Comparison of ENCODE assay signal across 27 mouse cellular contexts in genomic region chr6:53576841-53577240, GRCm38 (mm10).
DNase-seq lines count a peak whose midpoint lies in the region; ATAC-seq and TF ChIP-seq lines count a peak whose summit lies in the region.
"Had no signal": no experiment of that assay in that cellular context is flagged by ENCODE, and none has a peak within 500 bp of the region (broad histone marks: within the 10 kb centered on the region; RNA-seq: fewer than 3 reads in every experiment).

No protein-coding gene starts in this region.

- no peaks in the 10 kb centered on the region for H3K9me3 ChIP-seq in midbrain, embryonic 11.5 days (ENCODE audit: control insufficient read depth, low read length)
- no peaks in the 10 kb centered on the region for H3K9me3 ChIP-seq in midbrain, embryonic 10.5 days (replicated peaks)
- H3K9me3 ChIP-seq in limb, embryonic 10.5 days (replicated peaks) = no peaks in the 10 kb centered on the region
- no peaks in the 10 kb centered on the region for H3K9me3 ChIP-seq in stomach, postnatal 0 days (ENCODE audit: control insufficient read depth, low read length)
- H3K9me3 ChIP-seq: embryonic facial prominence, embryonic 12.5 days; embryonic facial prominence, embryonic 15.5 days; forebrain, embryonic 13.5 days had no signal

- TF ChIP-seq EP300 in stomach, postnatal 0 days (optimal IDR thresholded peaks at IDR 0.05) = no peak

- no peak overlapping the region for H3K4me3 ChIP-seq in gastrocnemius, adult 2 months
- no peak overlapping the region for H3K4me3 ChIP-seq in midbrain, embryonic 11.5 days (ENCODE audit: low read depth, low read length)
- no peak overlapping the region for H3K4me3 ChIP-seq in midbrain, embryonic 10.5 days
- no peak overlapping the region for H3K4me3 ChIP-seq in limb, embryonic 10.5 days
- no peak overlapping the region for H3K4me3 ChIP-seq in stomach, postnatal 0 days (ENCODE audit: low read depth, low read length)
- H3K4me3 ChIP-seq: embryonic facial prominence, embryonic 12.5 days; embryonic facial prominence, embryonic 15.5 days; forebrain, embryonic 13.5 days had no signal

- no peak for ATAC-seq in midbrain, embryonic 11.5 days (ENCODE audit: low FRiP score)
- no peak for ATAC-seq in stomach, postnatal 0 days (ENCODE audit: low FRiP score, low TSS enrichment)
- ATAC-seq: forebrain, embryonic 13.5 days; forebrain, embryonic 16.5 days; hindbrain, postnatal 0 days; inflammation-experienced regulatory T-cells, adult 6 months; Patski had no signal

- peak overlapping the region; percentile 43 for H3K27ac ChIP-seq in gastrocnemius, adult 2 months
- H3K27ac ChIP-seq in midbrain, embryonic 11.5 days (ENCODE audit: low read depth, low read length) = no peak overlapping the region
- no peak overlapping the region for H3K27ac ChIP-seq in midbrain, embryonic 10.5 days (replicated peaks)
- 0 out of 2 replicates have a peak overlapping the region, but pooled peaks have one; percentile 12 for H3K27ac ChIP-seq in limb, embryonic 10.5 days
- no peak overlapping the region for H3K27ac ChIP-seq in stomach, postnatal 0 days (replicated peaks)
- H3K27ac ChIP-seq: embryonic facial prominence, embryonic 12.5 days; embryonic facial prominence, embryonic 15.5 days; forebrain, embryonic 13.5 days; hindbrain, embryonic 14.5 days; hindbrain, postnatal 0 days had no signal

- no peaks in the 10 kb centered on the region for H3K36me3 ChIP-seq in midbrain, embryonic 11.5 days (ENCODE audit: control insufficient read depth, insufficient read depth, low read length)
- H3K36me3 ChIP-seq in midbrain, embryonic 10.5 days = no peaks in the 10 kb centered on the region
- H3K36me3 ChIP-seq in limb, embryonic 10.5 days = no peaks in the 10 kb centered on the region
- no peaks in the 10 kb centered on the region for H3K36me3 ChIP-seq in stomach, postnatal 0 days (ENCODE audit: control insufficient read depth, insufficient read depth, low read length)
- H3K36me3 ChIP-seq: embryonic facial prominence, embryonic 12.5 days; embryonic facial prominence, embryonic 15.5 days; G1E had no signal

- no peak overlapping the region for H3K9ac ChIP-seq in midbrain, embryonic 11.5 days (ENCODE audit: low read length)
- no peak overlapping the region for H3K9ac ChIP-seq in stomach, postnatal 0 days (ENCODE audit: low read length)
- H3K9ac ChIP-seq: embryonic facial prominence, embryonic 12.5 days; embryonic facial prominence, embryonic 15.5 days; forebrain, embryonic 13.5 days; hindbrain, embryonic 14.5 days had no signal

- H3K27me3 ChIP-seq in midbrain, embryonic 11.5 days (ENCODE audit: control insufficient read depth, insufficient read depth, low read length) = no peaks in the 10 kb centered on the region
- peaks cover 10% of the 10 kb centered on the region for H3K27me3 ChIP-seq in midbrain, embryonic 10.5 days (ENCODE audit: low read depth, poor library complexity, severe bottlenecking)
- H3K27me3 ChIP-seq in limb, embryonic 10.5 days (ENCODE audit: low read depth, poor library complexity, severe bottlenecking) = peaks cover 10% of the 10 kb centered on the region
- H3K27me3 ChIP-seq in stomach, postnatal 0 days (ENCODE audit: control insufficient read depth, insufficient read depth, low read length) = no peaks in the 10 kb centered on the region
- H3K27me3 ChIP-seq: CH12.LX; embryonic facial prominence, embryonic 12.5 days; forebrain, embryonic 13.5 days; Patski had no signal

- no peak for DNase-seq in gastrocnemius, adult 2 months
- DNase-seq in gastrocnemius, postnatal 25 days = no peak
- peak; percentile 51 for DNase-seq in midbrain, embryonic 11.5 days (ENCODE audit: low spot score, missing footprints)
- no peak for DNase-seq in midbrain, embryonic 10.5 days (ENCODE audit: low spot score)
- no peak for DNase-seq in limb, embryonic 10.5 days (ENCODE audit: low spot score)
- DNase-seq in stomach, postnatal 0 days (ENCODE audit: low spot score) = no peak
- DNase-seq in spleen, adult 12 weeks (ENCODE audit: low spot score) = no peak
- DNase-seq: adrenal gland, postnatal 10 days; adrenal gland, postnatal 36 days; B cell, adult 2 months; cerebellum, adult 18-20 months; cerebellum, adult 9-10 months; cerebellum, postnatal 14 days; gastrocnemius, postnatal 14 days; heart, postnatal 14 days; heart, postnatal 4 days had no signal

- intact Hi-C loops in gastrocnemius, adult 2 months (cut with DNase I) = no loop called here

- peaks cover 16% of the 10 kb centered on the region for H3K4me1 ChIP-seq in midbrain, embryonic 11.5 days (ENCODE audit: control insufficient read depth, insufficient read depth, low read length)
- H3K4me1 ChIP-seq in midbrain, embryonic 10.5 days = peaks cover 39% of the 10 kb centered on the region
- peaks cover 69% of the 10 kb centered on the region for H3K4me1 ChIP-seq in limb, embryonic 10.5 days
- H3K4me1 ChIP-seq in stomach, postnatal 0 days (replicated peaks; ENCODE audit: control insufficient read depth, insufficient read depth) = no peaks in the 10 kb centered on the region

- no peak for TF ChIP-seq CTCF in gastrocnemius, adult 2 months (IDR thresholded peaks at IDR 0.05)
- no peak for TF ChIP-seq CTCF in stomach, postnatal 0 days (IDR thresholded peaks at IDR 0.05; ENCODE audit: low read depth)

- H3K4me2 ChIP-seq in midbrain, embryonic 11.5 days = no peak overlapping the region
- H3K4me2 ChIP-seq in stomach, postnatal 0 days (replicated peaks; ENCODE audit: low read depth) = no peak overlapping the region
- H3K4me2 ChIP-seq: embryonic facial prominence, embryonic 12.5 days; embryonic facial prominence, embryonic 15.5 days; forebrain, embryonic 13.5 days; heart, embryonic 11.5 days; hindbrain, embryonic 14.5 days had no signal

- 81% methylated on average over 6 of the region's 6 CpGs for whole genome bisulfite sequencing in midbrain, embryonic 11.5 days
- WGBS in midbrain, embryonic 10.5 days = 81% methylated on average over 6 of the region's 6 CpGs
- 76% methylated on average over 6 of the region's 6 CpGs for WGBS in limb, embryonic 10.5 days
- 89% methylated on average over 6 of the region's 6 CpGs for WGBS in stomach, postnatal 0 days

Comparison
In these comparisons a context has a peak if more than half of its experiments do, and no peak if none do; other contexts are left out.
1. H3K27ac ChIP-seq: peak in gastrocnemius, adult 2 months (single experiment) and limb, embryonic 10.5 days (single experiment); none in midbrain, embryonic 11.5 days (single experiment), midbrain, embryonic 10.5 days (single experiment) and stomach, postnatal 0 days (single experiment).